Mouse (Mus musculus): ENCODE data around the gene Fam196b. TPM values are rescaled to one million over a fixed set of nuclear protein-coding genes. Genes with fewer than 3 reads are reported as not detected.
A peak's percentile ranks its signal among the peaks of the same experiment; 100 is the strongest.

The Fam196b gene
- polyA plus RNA-seq (2014; fragmentation: Nextera tagmentation; extraction: Ambion mirVana) = 0.83 and 1.0 TPM in 2 replicates

DNA sequence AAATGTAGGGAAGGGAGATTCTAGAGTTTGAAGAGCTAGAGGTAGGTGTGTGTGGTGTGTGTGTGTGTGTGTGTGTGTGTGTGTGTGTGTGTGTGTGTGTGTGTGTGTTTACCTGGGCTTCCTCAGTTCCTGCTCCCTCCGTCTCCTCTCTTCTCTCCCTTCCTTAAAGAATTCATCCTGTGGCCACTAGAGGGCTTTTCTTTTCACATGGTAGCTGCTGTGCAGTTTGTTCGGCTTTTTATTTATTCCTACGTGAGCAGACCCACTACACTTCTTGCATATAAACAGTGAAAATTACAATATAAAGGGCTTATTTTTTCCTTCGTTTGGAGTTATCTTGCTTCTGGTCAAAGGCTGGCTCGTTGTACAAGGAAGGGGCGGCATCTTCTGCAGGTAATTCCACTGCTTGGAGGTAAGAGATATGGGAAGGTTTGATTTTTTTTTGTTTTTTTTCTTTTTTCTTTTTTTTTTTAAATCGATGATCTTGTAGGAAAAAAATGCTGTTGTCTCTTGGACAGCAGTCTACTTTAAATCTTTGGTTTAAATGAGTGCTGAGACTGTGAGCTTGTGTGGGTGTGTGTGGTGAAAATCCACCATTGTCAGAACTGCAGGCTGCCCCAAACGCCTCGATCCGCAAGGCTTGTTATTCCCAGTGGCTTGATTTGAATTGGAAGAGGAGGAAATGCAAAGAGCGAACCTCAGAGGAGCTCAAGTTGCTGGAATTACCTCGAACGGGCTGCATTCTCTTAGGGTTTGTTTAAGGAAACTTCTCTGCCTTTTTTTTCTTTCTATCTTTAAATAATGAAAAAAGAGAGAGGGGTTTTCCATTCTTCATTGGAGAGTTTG, at the start of gene Fam196b:
Gene Fam196b (plus strand): TSS at position 289 of the 846 bp plus-strand sequence.
- no peak within 1 kb of the TSS for H3K27ac ChIP-seq (ENCODE audit: low read depth, low read length)
- 3% methylated on average over 13 of the region's 13 CpGs for WGBS
- H3K4me1 ChIP-seq (replicated peaks; ENCODE audit: control insufficient read depth, insufficient read depth, low read length) = no peaks in the 10 kb centered on the region
- H3K9me3 ChIP-seq (ENCODE audit: control insufficient read depth, low read length) = no peaks in the 10 kb centered on the region
- H3K4me3 ChIP-seq (ENCODE audit: low read depth, low read length) = peak within 1 kb of the TSS; percentile 22
- 0 out of 2 replicates have a peak within 1 kb of the TSS, but pooled peaks have one; percentile 8 for H3K9ac ChIP-seq (ENCODE audit: low read depth, low read length)
- H3K36me3 ChIP-seq (ENCODE audit: control insufficient read depth, insufficient read depth, low read length) = no peaks in the 10 kb centered on the region
- no peaks in the 10 kb centered on the region; the same call in 1 of the 2 replicates for H3K27me3 ChIP-seq (ENCODE audit: control insufficient read depth, insufficient read depth, low read length)
- ATAC-seq (ENCODE audit: low FRiP score) (peak; percentile 69), DNase-seq (ENCODE audit: low spot score) (peak; percentile 75)
- peak within 1 kb of the TSS; percentile 31 for H3K4me2 ChIP-seq (replicated peaks; ENCODE audit: low read depth, low read length)

GRCm38 (mm10) chr11:34272016-34272415, 42.6 kb upstream of the Fam196b start:
- WGBS = 59% methylated on average over 10 of the region's 10 CpGs
- no peak for DNase-seq (ENCODE audit: low spot score)
- no peak for ATAC-seq (ENCODE audit: low FRiP score)
- no peak overlapping the region for H3K27ac ChIP-seq (ENCODE audit: low read depth, low read length)
- H3K27me3 ChIP-seq (ENCODE audit: control insufficient read depth, insufficient read depth, low read length) = peaks cover 2% of the 10 kb centered on the region; the same call in 1 of the 2 replicates
- H3K9ac ChIP-seq (ENCODE audit: low read depth, low read length) = no peak overlapping the region
- H3K4me3 ChIP-seq (ENCODE audit: low read depth, low read length) = no peak overlapping the region
- no peaks in the 10 kb centered on the region for H3K4me1 ChIP-seq (replicated peaks; ENCODE audit: control insufficient read depth, insufficient read depth, low read length)
- H3K36me3 ChIP-seq (ENCODE audit: control insufficient read depth, insufficient read depth, low read length) = no peaks in the 10 kb centered on the region
- no peak overlapping the region for H3K4me2 ChIP-seq (replicated peaks; ENCODE audit: low read depth, low read length)
- H3K9me3 ChIP-seq (ENCODE audit: control insufficient read depth, low read length) = no peaks in the 10 kb centered on the region

DNA sequence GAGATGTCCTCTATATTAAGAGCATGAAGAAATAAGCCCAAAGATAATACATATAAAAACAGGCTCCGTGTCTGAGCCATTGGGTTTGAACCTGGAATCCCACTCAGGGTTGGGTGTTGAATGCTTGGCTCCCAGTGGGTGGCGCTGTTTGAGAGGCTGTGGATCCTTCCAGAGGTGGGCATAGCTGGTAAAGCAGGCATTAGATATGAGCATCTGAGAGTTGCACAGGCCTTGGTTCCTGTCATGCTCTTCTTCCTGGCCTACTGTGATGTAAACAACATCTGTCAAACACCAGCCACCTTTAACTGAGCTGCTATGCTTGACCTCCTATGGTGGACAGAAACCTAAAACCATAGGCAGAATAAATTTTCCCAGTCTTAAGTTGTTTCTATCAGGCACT, 38.7 kb upstream of the Fam196b start:
- Histone ChIP-seq H3K4me2 (replicated peaks; ENCODE audit: low read depth, low read length) (no peak overlapping the region), H3K9ac (ENCODE audit: low read depth, low read length) (no peak overlapping the region), H3K36me3 (ENCODE audit: control insufficient read depth, insufficient read depth, low read length) (no peaks in the 10 kb centered on the region), H3K27me3 (ENCODE audit: control insufficient read depth, insufficient read depth, low read length) (peaks cover 2% of the 10 kb centered on the region), H3K4me1 (replicated peaks; ENCODE audit: control insufficient read depth, insufficient read depth, low read length) (no peaks in the 10 kb centered on the region), H3K4me3 (ENCODE audit: low read depth, low read length) (no peak overlapping the region), H3K27ac (ENCODE audit: low read depth, low read length) (no peak overlapping the region), H3K9me3 (ENCODE audit: control insufficient read depth, low read length) (no peaks in the 10 kb centered on the region)
- DNase-seq (ENCODE audit: low spot score) (peak; percentile 52), ATAC-seq (ENCODE audit: low FRiP score) (no peak)
- 36% methylated on average over 2 of the region's 2 CpGs for whole genome bisulfite sequencing

DNA sequence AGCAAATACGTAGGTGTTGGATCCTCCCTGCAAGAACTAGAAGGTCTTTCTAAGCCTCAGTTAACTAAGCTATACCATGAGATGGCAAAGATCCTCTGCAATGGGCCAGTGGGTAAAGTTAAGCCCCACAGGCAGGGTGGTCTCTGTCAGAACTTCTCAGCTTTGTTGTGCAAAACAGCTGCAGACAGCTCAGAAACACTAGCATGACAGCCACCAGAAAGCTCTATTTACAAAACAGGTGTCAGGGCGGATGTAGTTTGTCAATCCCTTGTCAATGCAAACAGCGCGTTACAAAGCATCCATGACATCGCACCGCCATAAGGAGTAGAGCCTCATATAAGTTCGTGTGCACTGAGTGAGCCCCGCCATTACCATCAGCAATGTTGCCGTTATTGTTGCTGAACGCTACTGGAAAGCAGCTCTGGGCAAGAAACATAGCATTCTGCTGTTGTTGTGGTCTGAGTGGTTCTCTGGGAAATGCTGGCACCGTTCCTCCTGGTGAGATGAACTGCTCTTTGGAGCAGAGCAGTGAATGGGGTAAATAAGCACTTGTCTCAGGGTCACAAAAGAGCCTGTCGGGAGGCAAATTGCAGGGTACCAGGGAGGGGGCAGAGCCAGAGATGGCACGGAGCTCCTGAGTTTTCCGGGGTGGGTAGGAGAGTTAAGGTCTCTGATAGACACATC, 38.1 kb upstream of the Fam196b start:
- DNase-seq (ENCODE audit: low spot score) = no peak
- Histone ChIP-seq H3K4me1 (replicated peaks; ENCODE audit: control insufficient read depth, insufficient read depth, low read length) (no peaks in the 10 kb centered on the region), H3K9me3 (ENCODE audit: control insufficient read depth, low read length) (no peaks in the 10 kb centered on the region), H3K4me3 (ENCODE audit: low read depth, low read length) (no peak overlapping the region), H3K36me3 (ENCODE audit: control insufficient read depth, insufficient read depth, low read length) (no peaks in the 10 kb centered on the region), H3K4me2 (replicated peaks; ENCODE audit: low read depth, low read length) (no peak overlapping the region), H3K27ac (ENCODE audit: low read depth, low read length) (no peak overlapping the region), H3K27me3 (ENCODE audit: control insufficient read depth, insufficient read depth, low read length) (peaks cover 2% of the 10 kb centered on the region), H3K9ac (ENCODE audit: low read depth, low read length) (no peak overlapping the region)
- ATAC-seq (ENCODE audit: low FRiP score) = peak; percentile 22; the same call in 1 of the 2 replicates
- 43% methylated on average over 14 of the region's 14 CpGs for WGBS

GRCm38 (mm10) chr11:34277047-34277445, 37.6 kb upstream of the Fam196b start:
- H3K27ac ChIP-seq (ENCODE audit: low read depth, low read length) = no peak overlapping the region
- H3K9ac ChIP-seq (ENCODE audit: low read depth, low read length) = no peak overlapping the region
- no peak for DNase-seq (ENCODE audit: low spot score)
- WGBS = 61% methylated on average over 3 of the region's 3 CpGs
- no peaks in the 10 kb centered on the region for H3K4me1 ChIP-seq (replicated peaks; ENCODE audit: control insufficient read depth, insufficient read depth, low read length)
- no peaks in the 10 kb centered on the region for H3K9me3 ChIP-seq (ENCODE audit: control insufficient read depth, low read length)
- no peak overlapping the region for H3K4me2 ChIP-seq (replicated peaks; ENCODE audit: low read depth, low read length)
- H3K36me3 ChIP-seq (ENCODE audit: control insufficient read depth, insufficient read depth, low read length) = no peaks in the 10 kb centered on the region
- H3K4me3 ChIP-seq (ENCODE audit: low read depth, low read length) = no peak overlapping the region
- no peak for ATAC-seq (ENCODE audit: low FRiP score)
- peaks cover 2% of the 10 kb centered on the region for H3K27me3 ChIP-seq (ENCODE audit: control insufficient read depth, insufficient read depth, low read length)

- Histone ChIP-seq H3K27ac (ENCODE audit: low read depth, low read length) (no peak overlapping the region), H3K36me3 (ENCODE audit: control insufficient read depth, insufficient read depth, low read length) (no peaks in the 10 kb centered on the region), H3K4me3 (ENCODE audit: low read depth, low read length) (no peak overlapping the region), H3K27me3 (ENCODE audit: control insufficient read depth, insufficient read depth, low read length) (peaks cover 6% of the 10 kb centered on the region; the same call in 1 of the 2 replicates), H3K9me3 (ENCODE audit: control insufficient read depth, low read length) (no peaks in the 10 kb centered on the region), H3K4me2 (replicated peaks; ENCODE audit: low read depth, low read length) (no peak overlapping the region), H3K4me1 (replicated peaks; ENCODE audit: control insufficient read depth, insufficient read depth, low read length) (peaks cover 3% of the 10 kb centered on the region; the same call in 1 of the 2 replicates), H3K9ac (ENCODE audit: low read depth, low read length) (no peak overlapping the region)
- DNase-seq (ENCODE audit: low spot score) (peak; percentile 24), ATAC-seq (ENCODE audit: low FRiP score) (peak; percentile 57)
- 17% methylated on average over 13 of the region's 13 CpGs for WGBS
Measured at GRCm38 (mm10) chr11:34284124-34284808, 30.4 kb upstream of the Fam196b start.

GRCm38 (mm10) chr11:34290265-34290664, 24.4 kb upstream of the Fam196b start:
- no peak for ATAC-seq (ENCODE audit: low FRiP score)
- Histone ChIP-seq H3K9ac (ENCODE audit: low read depth, low read length) (no peak overlapping the region), H3K27ac (ENCODE audit: low read depth, low read length) (no peak overlapping the region; the same call in 1 of the 2 replicates)

GRCm38 (mm10) chr11:34290708-34291107, 23.9 kb upstream of the Fam196b start:
- H3K9me3 ChIP-seq (ENCODE audit: control insufficient read depth, low read length) = no peaks in the 10 kb centered on the region
- H3K4me1 ChIP-seq (replicated peaks; ENCODE audit: control insufficient read depth, insufficient read depth, low read length) = no peaks in the 10 kb centered on the region
- no peak for DNase-seq (ENCODE audit: low spot score)
- 27% methylated on average over 2 of the region's 2 CpGs for WGBS
- H3K27me3 ChIP-seq (ENCODE audit: control insufficient read depth, insufficient read depth, low read length) = peaks cover 2% of the 10 kb centered on the region; the same call in 1 of the 2 replicates
- H3K36me3 ChIP-seq (ENCODE audit: control insufficient read depth, insufficient read depth, low read length) = no peaks in the 10 kb centered on the region
- H3K4me3 ChIP-seq (ENCODE audit: low read depth, low read length) = no peak overlapping the region
- ATAC-seq (ENCODE audit: low FRiP score) = no peak
- no peak overlapping the region for H3K9ac ChIP-seq (ENCODE audit: low read depth, low read length)
- H3K27ac ChIP-seq (ENCODE audit: low read depth, low read length) = no peak overlapping the region
- no peak overlapping the region for H3K4me2 ChIP-seq (replicated peaks; ENCODE audit: low read depth, low read length)

More at GRCm38 (mm10) chr11:34290265-34290664, 24.4 kb upstream of the Fam196b start:
- no peak for DNase-seq (ENCODE audit: low spot score)
- Histone ChIP-seq H3K4me3 (ENCODE audit: low read depth, low read length) (no peak overlapping the region), H3K4me1 (replicated peaks; ENCODE audit: control insufficient read depth, insufficient read depth, low read length) (no peaks in the 10 kb centered on the region), H3K4me2 (replicated peaks; ENCODE audit: low read depth, low read length) (no peak overlapping the region), H3K36me3 (ENCODE audit: control insufficient read depth, insufficient read depth, low read length) (no peaks in the 10 kb centered on the region), H3K27me3 (ENCODE audit: control insufficient read depth, insufficient read depth, low read length) (peaks cover 3% of the 10 kb centered on the region; the same call in 1 of the 2 replicates), H3K9me3 (ENCODE audit: control insufficient read depth, low read length) (no peaks in the 10 kb centered on the region)
- 44% methylated on average over 4 of the region's 4 CpGs for WGBS
